Comparison of ENCODE assay signal across 23 mouse cellular contexts in the genomic region with DNA sequence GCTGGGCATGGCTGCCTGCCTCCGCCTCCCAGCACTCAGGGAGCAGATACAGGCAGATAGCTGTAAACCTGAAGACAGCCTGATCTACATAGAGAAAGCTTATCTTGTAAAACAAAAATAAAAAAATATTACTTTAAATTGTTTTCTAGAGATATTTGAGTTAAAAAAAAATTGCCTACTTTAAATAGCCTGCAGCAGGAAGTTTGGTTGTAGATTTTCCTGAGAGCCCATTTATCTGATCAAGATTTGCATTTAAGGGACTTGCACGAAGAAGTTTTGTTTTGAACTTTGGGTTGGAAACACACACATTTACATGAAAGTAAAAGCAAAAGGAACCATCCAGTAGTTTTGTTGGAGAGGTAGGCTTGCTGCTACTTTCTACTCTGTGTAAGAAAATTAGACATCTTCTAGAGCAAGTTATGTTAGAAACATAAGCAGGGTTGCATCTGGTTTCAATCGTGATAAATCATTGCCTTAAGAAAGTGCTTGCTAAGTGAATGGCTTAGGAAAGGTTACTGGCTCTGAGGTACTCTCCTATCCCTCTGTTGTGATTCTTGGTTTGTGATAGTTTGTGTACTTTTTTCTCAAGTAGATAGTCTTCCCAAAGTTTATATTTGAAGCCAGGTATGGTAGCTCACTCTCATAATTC. TPM values are rescaled to one million over a fixed set of nuclear protein-coding genes. Genes with fewer than 3 reads are reported as not detected.
A peak's percentile ranks its signal among the peaks of the same experiment; 100 is the strongest.
DNase-seq lines count a peak whose midpoint lies in the region; ATAC-seq and TF ChIP-seq lines count a peak whose summit lies in the region.
"Had no signal": no experiment of that assay in that cellular context is flagged by ENCODE, and none has a peak within 500 bp of the region (broad histone marks: within the 10 kb centered on the region; RNA-seq: fewer than 3 reads in every experiment).

No protein-coding gene starts in this region.

- H3K27me3 ChIP-seq in heart, postnatal 0 days (ENCODE audit: control insufficient read depth, insufficient read depth, low read length): no peaks in the 10 kb centered on the region
- H3K27me3 ChIP-seq in neural tube, embryonic 13.5 days: no peaks in the 10 kb centered on the region
- H3K27me3 ChIP-seq: embryonic facial prominence, embryonic 15.5 days; heart, embryonic 12.5 days; lung, embryonic 15.5 days had no signal

- TF ChIP-seq EP300 in heart, postnatal 0 days (IDR thresholded peaks at IDR 0.05; ENCODE audit: low read depth): no peak

- peaks cover 42% of the 10 kb centered on the region for H3K36me3 ChIP-seq in heart, postnatal 0 days (replicated peaks; ENCODE audit: control insufficient read depth, insufficient read depth, low read length)
- peaks cover 44% of the 10 kb centered on the region for H3K36me3 ChIP-seq in neural tube, embryonic 13.5 days

- no peak overlapping the region for H3K4me2 ChIP-seq in heart, postnatal 0 days (ENCODE audit: low read depth, low read length)
- 0 out of 2 replicates have a peak overlapping the region, but pooled peaks have one; percentile 1 for H3K4me2 ChIP-seq in neural tube, embryonic 13.5 days
- H3K4me2 ChIP-seq: embryonic facial prominence, embryonic 15.5 days; heart, embryonic 12.5 days; lung, embryonic 15.5 days had no signal

- no peak for TF ChIP-seq CTCF in heart, postnatal 0 days (IDR thresholded peaks at IDR 0.05; ENCODE audit: low read depth)

- DNase-seq in heart, postnatal 0 days (ENCODE audit: low spot score): no peak
- DNase-seq in heart, adult 18-20 months: no peak
- no peak for DNase-seq in neural tube, embryonic 10.5 days (ENCODE audit: extremely low spot score, low spot score)
- DNase-seq in NIH3T3 (ENCODE audit: low read depth): peak; percentile 52
- DNase-seq in right cerebral cortex, postnatal 36 days (ENCODE audit: low spot score in 2 of 2): no peak
- DNase-seq in cerebellum, postnatal 36 days: no peak
- DNase-seq: adrenal gland, adult 8-10 months; cerebellum, adult 9-10 months; gastrocnemius, postnatal 36 days; kidney, adult 2 months; kidney, postnatal 14 days; left cerebral cortex, postnatal 4 days; lung, postnatal 4 days; right cerebral cortex, adult 18-20 months; thymus, adult 18-20 months; thymus, postnatal 4 days had no signal

- no peak overlapping the region for H3K27ac ChIP-seq in heart, postnatal 0 days (ENCODE audit: low read depth)
- H3K27ac ChIP-seq in neural tube, embryonic 13.5 days (replicated peaks): no peak overlapping the region
- H3K27ac ChIP-seq: embryonic facial prominence, embryonic 15.5 days; liver, embryonic 14.5 days; lung, embryonic 15.5 days had no signal

- H3K4me3 ChIP-seq in heart, postnatal 0 days (ENCODE audit: low read depth, low read length): no peak overlapping the region
- no peak overlapping the region for H3K4me3 ChIP-seq in neural tube, embryonic 13.5 days
- H3K4me3 ChIP-seq: embryonic facial prominence, embryonic 15.5 days; heart, embryonic 12.5 days; lung, embryonic 15.5 days had no signal

- peaks cover 27% of the 10 kb centered on the region for H3K4me1 ChIP-seq in heart, postnatal 0 days (ENCODE audit: control insufficient read depth, insufficient read depth)
- H3K4me1 ChIP-seq in neural tube, embryonic 13.5 days (replicated peaks): peaks cover 47% of the 10 kb centered on the region

- no peak for ATAC-seq in heart, postnatal 0 days (ENCODE audit: insufficient read depth, low read depth)
- no peak for ATAC-seq in neural tube, embryonic 13.5 days (ENCODE audit: low read depth)
- ATAC-seq: forebrain, embryonic 16.5 days had no signal

- no peaks in the 10 kb centered on the region for H3K9me3 ChIP-seq in heart, postnatal 0 days (replicated peaks; ENCODE audit: control insufficient read depth, low read length)
- H3K9me3 ChIP-seq in neural tube, embryonic 13.5 days: no peaks in the 10 kb centered on the region
- H3K9me3 ChIP-seq: embryonic facial prominence, embryonic 15.5 days; heart, embryonic 12.5 days; lung, embryonic 15.5 days had no signal

- H3K9ac ChIP-seq in heart, postnatal 0 days (replicated peaks; ENCODE audit: low read depth, low read length): 0 out of 2 replicates have a peak overlapping the region, but pooled peaks have one; percentile 16
- H3K9ac ChIP-seq in neural tube, embryonic 13.5 days: no peak overlapping the region
- H3K9ac ChIP-seq: embryonic facial prominence, embryonic 15.5 days; heart, embryonic 12.5 days; liver, embryonic 14.5 days; lung, embryonic 15.5 days had no signal

- WGBS in heart, postnatal 0 days: 42% methylated on average over 3 of the region's 3 CpGs
- 81% methylated on average over 3 of the region's 3 CpGs for WGBS in neural tube, embryonic 13.5 days

RNA-seq across cellular contexts. Expression of a gene that starts 4.9 kb away (rescaled TPM):
- 122 and 124 TPM in 2 replicates for total RNA-seq in heart, postnatal 0 days (2014; rRNA removed; ENCODE audit: low replicate concordance)
- polyA plus RNA-seq in heart, postnatal 0 days (2015; fragmentation: Nextera tagmentation; extraction: Ambion mirVana): 13.9 and 14.3 TPM in 2 replicates
- total RNA-seq in heart, adult 18-20 months (2021): 10 to 100 TPM; 38.2 to 39.5 TPM
- 27.7 and 29.6 TPM in 2 replicates for polyA plus RNA-seq in neural tube, embryonic 13.5 days (2015; fragmentation: Nextera tagmentation; extraction: Ambion mirVana)

RNA-seq across cellular contexts. Expression of a gene that starts 17.7 kb away (rescaled TPM):
- total RNA-seq in heart, postnatal 0 days (2014; rRNA removed; ENCODE audit: low replicate concordance): 2.0 and 2.5 TPM in 2 replicates
- 0.90 and 1.1 TPM in 2 replicates for polyA plus RNA-seq in heart, postnatal 0 days (2015; fragmentation: Nextera tagmentation; extraction: Ambion mirVana)
- 1 to 10 TPM; 2.5 to 2.9 TPM for total RNA-seq in heart, adult 18-20 months (2021)
- 4.9 and 5.1 TPM in 2 replicates for polyA plus RNA-seq in neural tube, embryonic 13.5 days (2015; fragmentation: Nextera tagmentation; extraction: Ambion mirVana)

RNA-seq across cellular contexts. Expression of a gene that starts 23.9 kb away (rescaled TPM):
- 7.5 and 22.8 TPM in 2 replicates for total RNA-seq in heart, postnatal 0 days (2014; rRNA removed; ENCODE audit: low replicate concordance)
- 13.1 and 15.1 TPM in 2 replicates for polyA plus RNA-seq in heart, postnatal 0 days (2015; fragmentation: Nextera tagmentation; extraction: Ambion mirVana)
- 10 to 100 TPM; 11.8 to 15.0 TPM for total RNA-seq in heart, adult 18-20 months (2021)
- 18.7 and 22.8 TPM in 2 replicates for polyA plus RNA-seq in neural tube, embryonic 13.5 days (2015; fragmentation: Nextera tagmentation; extraction: Ambion mirVana)

RNA-seq across cellular contexts. Expression of a gene that starts 27.2 kb away (rescaled TPM):
- 92.1 and 105 TPM in 2 replicates for total RNA-seq in heart, postnatal 0 days (2014; rRNA removed; ENCODE audit: low replicate concordance)
- 57.3 and 64.2 TPM in 2 replicates for polyA plus RNA-seq in heart, postnatal 0 days (2015; fragmentation: Nextera tagmentation; extraction: Ambion mirVana)
- 100 to 1,000 TPM; 229 to 242 TPM for total RNA-seq in heart, adult 18-20 months (2021)
- 54.1 and 57.1 TPM in 2 replicates for polyA plus RNA-seq in neural tube, embryonic 13.5 days (2015; fragmentation: Nextera tagmentation; extraction: Ambion mirVana)

RNA-seq across cellular contexts. Expression of a gene that starts 46.7 kb away (rescaled TPM):
- total RNA-seq in heart, postnatal 0 days (2014; rRNA removed; ENCODE audit: low replicate concordance): not detected in 2 replicates
- 0.04 and 0.05 TPM in 2 replicates for polyA plus RNA-seq in heart, postnatal 0 days (2015; fragmentation: Nextera tagmentation; extraction: Ambion mirVana)
- total RNA-seq in heart, adult 18-20 months (2021): 1 to 10 TPM in 1 of 2 experiments, under 1 TPM in 1; 0.45 to 1.3 TPM
- polyA plus RNA-seq in neural tube, embryonic 13.5 days (2015; fragmentation: Nextera tagmentation; extraction: Ambion mirVana): not detected in 2 replicates
- polyA plus RNA-seq: forebrain, embryonic 16.5 days; heart, embryonic 12.5 days; lung, embryonic 15.5 days; neural tube, embryonic 11.5 days had no signal
